Mouse (Mus musculus): ENCODE data around the gene Rlf. TPM values are rescaled to one million over a fixed set of nuclear protein-coding genes. Genes with fewer than 3 reads are reported as not detected.

The Rlf gene
- polyA plus RNA-seq, 1 experiment from 2014 or later: 19.1 TPM

Other genes with a start within 250 kb of the Rlf start
- gene Smap2, start 197.8 kb downstream of the Rlf start, polyA plus RNA-seq (2014; fragmentation: Nextera tagmentation; extraction: Ambion mirVana): 12.8 and 14.5 TPM in 2 replicates
- 3.8 and 4.6 TPM in 2 replicates for gene Col9a2, start 175.7 kb downstream of the Rlf start, polyA plus RNA-seq (2014; fragmentation: Nextera tagmentation; extraction: Ambion mirVana)
- 20.5 and 25.5 TPM in 2 replicates for gene Zmpste24, start 116.8 kb downstream of the Rlf start, polyA plus RNA-seq (2014; fragmentation: Nextera tagmentation; extraction: Ambion mirVana)
- gene Tmco2, start 105.9 kb downstream of the Rlf start, polyA plus RNA-seq (2014; fragmentation: Nextera tagmentation; extraction: Ambion mirVana): not detected in 2 replicates
- gene Gm12888, start 109.8 kb upstream of the Rlf start, polyA plus RNA-seq (2014; fragmentation: Nextera tagmentation; extraction: Ambion mirVana): not detected in 2 replicates
- gene Gm12886, start 208.0 kb upstream of the Rlf start, polyA plus RNA-seq (2014; fragmentation: Nextera tagmentation; extraction: Ambion mirVana): not detected in 2 replicates